Mouse (Mus musculus) layer of hippocampus, postnatal 25 days (tissue): ENCODE data around the gene Slc35c1. TPM values are rescaled to one million over a fixed set of nuclear protein-coding genes. Genes with fewer than 3 reads are reported as not detected.

Source experiments
- DNase-seq, 2 experiments: peaks; one replicate each; pipeline ENCODE4 v3.0.0; 2022; ENCODE audit warnings: mixed read lengths in 2 of 2, low spot score in 1 of 2; ENCODE audit errors: extremely low spot score in 1 of 2
- total RNA-seq, 2 experiments: library from RNA; stranded (reverse); gene quantifications; 2 replicates each; pipeline ENCODE4 v1.2.3; 2021

Gene Slc35c1
- total RNA-seq: 10 to 100 TPM; 15.1 to 18.1 TPM

GRCm38 (mm10) chr2:92459921-92460707 lies at the start of gene Slc35c1:
TSS of gene Slc35c1 (minus strand) at chr2:92460538.
- DNase-seq: no peak

- DNase-seq: no peak
Observed at GRCm38 (mm10) chr2:92505291-92505690, 45.0 kb upstream of the Slc35c1 start.

- DNase-seq: no peak
Observed at GRCm38 (mm10) chr2:92503421-92503820, 43.1 kb upstream of the Slc35c1 start.

GRCm38 (mm10) chr2:92499701-92500322 lies 39.5 kb upstream of the Slc35c1 start:
- no peak for DNase-seq

GRCm38 (mm10) chr2:92497112-92497511 lies 36.8 kb upstream of the Slc35c1 start:
- DNase-seq: no peak

GRCm38 (mm10) chr2:92496681-92497080 lies 36.3 kb upstream of the Slc35c1 start:
- no peak for DNase-seq

- no peak for DNase-seq
Observed at GRCm38 (mm10) chr2:92494956-92495355, 34.6 kb upstream of the Slc35c1 start.

- no peak for DNase-seq
Observed at GRCm38 (mm10) chr2:92494423-92494822, 34.1 kb upstream of the Slc35c1 start.

GRCm38 (mm10) chr2:92493656-92494390 lies 33.5 kb upstream of the Slc35c1 start:
- no peak for DNase-seq

GRCm38 (mm10) chr2:92491950-92492501 lies 31.7 kb upstream of the Slc35c1 start:
- no peak for DNase-seq

GRCm38 (mm10) chr2:92490541-92490940 lies 30.2 kb upstream of the Slc35c1 start:
- no peak for DNase-seq

GRCm38 (mm10) chr2:92487791-92488190 lies 27.5 kb upstream of the Slc35c1 start:
- no peak for DNase-seq

- no peak for DNase-seq
Observed at GRCm38 (mm10) chr2:92486911-92487310, 26.6 kb upstream of the Slc35c1 start.

- peak; percentile 84 to 96 for DNase-seq
Observed at GRCm38 (mm10) chr2:92486403-92486802, 26.1 kb upstream of the Slc35c1 start.

GRCm38 (mm10) chr2:92485640-92486295 lies 25.4 kb upstream of the Slc35c1 start:
- DNase-seq: peak; percentile 75 to 85

- DNase-seq: no peak
Observed at GRCm38 (mm10) chr2:92484256-92485025, 24.1 kb upstream of the Slc35c1 start.

GRCm38 (mm10) chr2:92483505-92483904 lies 23.2 kb upstream of the Slc35c1 start:
- no peak for DNase-seq

GRCm38 (mm10) chr2:92482551-92482950 lies 22.2 kb upstream of the Slc35c1 start:
- no peak for DNase-seq

GRCm38 (mm10) chr2:92478313-92478688 lies 18.0 kb upstream of the Slc35c1 start:
- no peak for DNase-seq
